Mouse (Mus musculus) MEL-GATA-1-ER (cell line): ENCODE data around the gene Slc15a4.

Source experiments
- DNase-seq: peaks from one replicate; pipeline ENCODE4 v3.0.0-alpha.2; 2012; ENCODE audit warnings: low read depth; ENCODE audit errors: extremely low read depth

The Slc15a4 gene

GRCm38 (mm10) chr5:127546585-127546991 lies 86.1 kb downstream of the Slc15a4 start:
- DNase-seq: no peak
